Mouse (Mus musculus): ENCODE results near the gene C4b. TPM values are rescaled to one million over a fixed set of nuclear protein-coding genes. Genes with fewer than 3 reads are reported as not detected.

The C4b gene
- polyA plus RNA-seq, 1 experiment from 2014 or later = 1.2 TPM

DNA sequence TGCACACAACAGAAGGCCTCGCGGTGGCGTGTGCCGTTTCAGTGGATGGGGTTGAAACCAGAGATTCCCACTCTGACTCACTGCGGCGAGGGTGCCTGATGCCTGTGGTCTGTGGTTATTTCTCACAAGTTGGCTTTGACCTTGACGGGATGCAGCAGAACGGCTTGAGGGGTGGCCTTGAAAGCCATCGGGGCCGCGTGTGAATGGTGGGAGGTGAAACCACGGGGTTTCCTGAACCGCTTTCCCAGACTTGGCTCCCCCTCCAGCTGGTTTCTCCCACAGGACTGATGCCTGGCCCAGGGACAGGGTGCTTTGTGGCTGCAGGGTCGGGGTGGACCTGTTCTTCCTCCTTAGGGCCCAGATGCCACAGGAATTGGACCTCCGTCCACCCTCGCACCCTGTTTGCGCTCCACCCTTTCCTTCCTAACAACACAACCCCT, 62.5 kb downstream of the C4b start:
- no peak for DNase-seq
- H3K27ac ChIP-seq = no peak overlapping the region
- peaks cover 58% of the 10 kb centered on the region for H3K27me3 ChIP-seq
- peaks cover 7% of the 10 kb centered on the region for H3K4me1 ChIP-seq (replicated peaks)
- no peak overlapping the region for H3K4me3 ChIP-seq (replicated peaks)
- no peak for ATAC-seq (ENCODE audit: low read depth)
- no peak overlapping the region for H3K9ac ChIP-seq
- no peak overlapping the region for H3K4me2 ChIP-seq
- H3K36me3 ChIP-seq = no peaks in the 10 kb centered on the region
- 17% methylated on average over 17 of the region's 17 CpGs for WGBS (ENCODE audit: insufficient replicate concordance)
- H3K9me3 ChIP-seq (replicated peaks) = no peaks in the 10 kb centered on the region

DNA sequence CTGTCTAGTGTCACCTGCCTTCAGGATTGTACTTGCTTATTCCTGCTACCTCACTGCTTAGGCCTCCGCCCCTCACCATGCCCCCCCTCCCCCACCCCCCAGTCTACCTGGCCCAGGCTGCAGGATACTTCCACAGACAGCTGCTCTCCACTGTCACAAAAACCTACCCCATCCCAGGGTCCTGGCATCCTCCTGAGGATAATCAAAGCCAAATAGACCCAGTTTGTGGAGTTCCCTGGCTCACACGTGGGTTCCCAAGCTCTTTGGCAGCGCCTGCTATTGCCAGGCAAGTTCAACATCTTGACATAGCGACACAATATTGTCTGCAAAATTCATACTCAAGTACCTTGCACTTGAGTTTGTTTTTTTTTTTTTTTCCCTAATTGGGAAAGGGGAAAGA, 63.1 kb downstream of the C4b start:
- Histone ChIP-seq H3K27ac (no peak overlapping the region), H3K4me3 (replicated peaks) (no peak overlapping the region), H3K9me3 (replicated peaks) (no peaks in the 10 kb centered on the region), H3K9ac (no peak overlapping the region), H3K4me2 (no peak overlapping the region), H3K27me3 (peaks cover 63% of the 10 kb centered on the region), H3K36me3 (no peaks in the 10 kb centered on the region), H3K4me1 (replicated peaks) (peaks cover 7% of the 10 kb centered on the region)
- ATAC-seq (ENCODE audit: low read depth) (no peak), DNase-seq (no peak)
- WGBS (ENCODE audit: insufficient replicate concordance) = 62% methylated on average over 4 of the region's 4 CpGs

DNA sequence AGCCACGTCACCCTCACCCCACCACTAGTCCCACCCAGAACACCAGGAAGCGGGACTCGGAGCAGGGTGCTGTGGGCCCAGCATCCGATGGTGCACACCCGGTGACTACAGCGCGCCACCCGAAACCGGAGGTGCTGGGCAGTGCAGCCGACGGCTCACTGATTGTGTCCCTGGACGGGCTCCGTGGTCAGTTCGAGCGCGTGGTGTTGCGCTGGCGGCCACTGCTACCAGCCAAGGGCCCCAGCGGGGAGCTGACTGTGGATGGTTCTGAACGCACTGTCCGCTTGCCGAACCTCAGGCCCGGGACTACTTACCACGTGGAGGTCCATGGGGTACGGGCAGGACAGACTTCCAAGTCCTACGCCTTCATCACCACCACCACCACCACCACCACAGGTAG, 63.5 kb downstream of the C4b start:
- H3K4me2 ChIP-seq = no peak overlapping the region
- peaks cover 10% of the 10 kb centered on the region for H3K4me1 ChIP-seq (replicated peaks)
- H3K27me3 ChIP-seq = peaks cover 63% of the 10 kb centered on the region
- no peak overlapping the region for H3K27ac ChIP-seq
- no peak overlapping the region for H3K4me3 ChIP-seq (replicated peaks)
- DNase-seq (no peak), ATAC-seq (ENCODE audit: low read depth) (no peak)
- H3K9me3 ChIP-seq (replicated peaks) = no peaks in the 10 kb centered on the region
- 72% methylated on average over 26 of the region's 26 CpGs for WGBS (ENCODE audit: insufficient replicate concordance)
- no peak overlapping the region for H3K9ac ChIP-seq
- no peaks in the 10 kb centered on the region for H3K36me3 ChIP-seq

Small RNA genes lying within 50 kb of the gene (microRNA-seq; reads per million reads assigned to microRNA genes)
- not detected for gene Gm27471

Other genes starting within 250 kb of the C4b start
- not detected in 2 replicates for gene Btnl6, start 226.5 kb downstream of the C4b start, polyA plus RNA-seq (2015; fragmentation: Nextera tagmentation; extraction: Ambion mirVana)
- 0.43 and 0.55 TPM in 2 replicates for gene Notch4, start 179.6 kb downstream of the C4b start, polyA plus RNA-seq (2015; fragmentation: Nextera tagmentation; extraction: Ambion mirVana)
- 8.5 and 8.9 TPM in 2 replicates for gene Gpsm3, start 154.1 kb downstream of the C4b start, polyA plus RNA-seq (2015; fragmentation: Nextera tagmentation; extraction: Ambion mirVana)
- gene Pbx2, start 152.6 kb downstream of the C4b start, polyA plus RNA-seq (2015; fragmentation: Nextera tagmentation; extraction: Ambion mirVana) = 3.8 TPM in 2 replicates
- gene Ager, start 146.0 kb downstream of the C4b start, polyA plus RNA-seq (2015; fragmentation: Nextera tagmentation; extraction: Ambion mirVana) = 0.68 and 0.72 TPM in 2 replicates
- 86.1 and 93.6 TPM in 2 replicates for gene Rnf5, start 140.2 kb downstream of the C4b start, polyA plus RNA-seq (2015; fragmentation: Nextera tagmentation; extraction: Ambion mirVana)
- gene Agpat1, start 139.6 kb downstream of the C4b start, polyA plus RNA-seq (2015; fragmentation: Nextera tagmentation; extraction: Ambion mirVana) = 24.9 and 27.0 TPM in 2 replicates
- 0.30 and 0.34 TPM in 2 replicates for gene Egfl8, start 127.9 kb downstream of the C4b start, polyA plus RNA-seq (2015; fragmentation: Nextera tagmentation; extraction: Ambion mirVana)
- 10.4 and 12.0 TPM in 2 replicates for gene Ppt2, start 115.4 kb downstream of the C4b start, polyA plus RNA-seq (2015; fragmentation: Nextera tagmentation; extraction: Ambion mirVana)
- 0.05 and 0.07 TPM in 2 replicates for gene Prrt1, start 114.3 kb downstream of the C4b start, polyA plus RNA-seq (2015; fragmentation: Nextera tagmentation; extraction: Ambion mirVana)
- 5.6 and 5.9 TPM in 2 replicates for gene Fkbpl, start 99.1 kb downstream of the C4b start, polyA plus RNA-seq (2015; fragmentation: Nextera tagmentation; extraction: Ambion mirVana)
- 24.6 and 27.4 TPM in 2 replicates for gene Atf6b, start 96.7 kb downstream of the C4b start, polyA plus RNA-seq (2015; fragmentation: Nextera tagmentation; extraction: Ambion mirVana)
- 0.05 and 0.08 TPM in 2 replicates for gene Tnxb, start 73.3 kb downstream of the C4b start, polyA plus RNA-seq (2015; fragmentation: Nextera tagmentation; extraction: Ambion mirVana)
- not detected in 2 replicates for gene Cyp21a1, start 60.7 kb upstream of the C4b start, polyA plus RNA-seq (2015; fragmentation: Nextera tagmentation; extraction: Ambion mirVana)
- gene Stk19, start 93.1 kb upstream of the C4b start, polyA plus RNA-seq (2015; fragmentation: Nextera tagmentation; extraction: Ambion mirVana) = 19.9 and 20.2 TPM in 2 replicates
- gene Dxo, start 93.1 kb upstream of the C4b start, polyA plus RNA-seq (2015; fragmentation: Nextera tagmentation; extraction: Ambion mirVana) = 28.6 and 30.9 TPM in 2 replicates
- 24.0 and 26.1 TPM in 2 replicates for gene Skiv2l, start 106.3 kb upstream of the C4b start, polyA plus RNA-seq (2015; fragmentation: Nextera tagmentation; extraction: Ambion mirVana)
- gene Nelfe, start 106.5 kb upstream of the C4b start, polyA plus RNA-seq (2015; fragmentation: Nextera tagmentation; extraction: Ambion mirVana) = 60.1 and 65.1 TPM in 2 replicates
- gene Cfb, start 118.6 kb upstream of the C4b start, polyA plus RNA-seq (2015; fragmentation: Nextera tagmentation; extraction: Ambion mirVana) = 118 and 133 TPM in 2 replicates
- gene Zbtb12, start 135.6 kb upstream of the C4b start, polyA plus RNA-seq (2015; fragmentation: Nextera tagmentation; extraction: Ambion mirVana) = 0.54 and 0.80 TPM in 2 replicates
- gene Gm20547, start 138.2 kb upstream of the C4b start, polyA plus RNA-seq (2015; fragmentation: Nextera tagmentation; extraction: Ambion mirVana) = 0.17 TPM in 1 of 2 replicates, not detected in the other
- gene C2, start 154.4 kb upstream of the C4b start, polyA plus RNA-seq (2015; fragmentation: Nextera tagmentation; extraction: Ambion mirVana) = 11.1 and 11.7 TPM in 2 replicates
- gene Ehmt2, start 154.6 kb upstream of the C4b start, polyA plus RNA-seq (2015; fragmentation: Nextera tagmentation; extraction: Ambion mirVana) = 16.8 and 17.7 TPM in 2 replicates
- gene Slc44a4, start 170.6 kb upstream of the C4b start, polyA plus RNA-seq (2015; fragmentation: Nextera tagmentation; extraction: Ambion mirVana) = 1.5 TPM in 2 replicates
- 14.2 and 15.2 TPM in 2 replicates for gene Neu1, start 187.4 kb upstream of the C4b start, polyA plus RNA-seq (2015; fragmentation: Nextera tagmentation; extraction: Ambion mirVana)
- gene Hspa1b, start 215.4 kb upstream of the C4b start, polyA plus RNA-seq (2015; fragmentation: Nextera tagmentation; extraction: Ambion mirVana) = 0.07 and 0.15 TPM in 2 replicates
- gene Gm20481, start 226.0 kb upstream of the C4b start, polyA plus RNA-seq (2015; fragmentation: Nextera tagmentation; extraction: Ambion mirVana) = not detected in 2 replicates
- 2.1 and 2.3 TPM in 2 replicates for gene Hspa1a, start 228.3 kb upstream of the C4b start, polyA plus RNA-seq (2015; fragmentation: Nextera tagmentation; extraction: Ambion mirVana)
- 0.10 and 0.34 TPM in 2 replicates for gene Hspa1l, start 228.8 kb upstream of the C4b start, polyA plus RNA-seq (2015; fragmentation: Nextera tagmentation; extraction: Ambion mirVana)
- gene Lsm2, start 238.0 kb upstream of the C4b start, polyA plus RNA-seq (2015; fragmentation: Nextera tagmentation; extraction: Ambion mirVana) = 163 and 178 TPM in 2 replicates